Mouse (Mus musculus) splenic B cell, adult 2 months (primary cell): Measurements from ENCODE around the gene Dst.

Experiments
- DNase-seq: peaks from one replicate; pipeline ENCODE4 v3.0.0-alpha.2; 2011; ENCODE audit warnings: low read depth, low spot score
- H3K27me3 ChIP-seq: 2 replicates; pipeline ENCODE4 v1.6.1; 2012; ENCODE audit warnings: mild to moderate bottlenecking, low read length, moderate library complexity, mixed read lengths; ENCODE audit not compliant: control insufficient read depth, poor library complexity, insufficient read depth, severe bottlenecking
- H3K36me3 ChIP-seq: 2 replicates; pipeline ENCODE4 v1.6.1; 2012; ENCODE audit warnings: mild to moderate bottlenecking, low read length, moderate library complexity, mixed read lengths; ENCODE audit not compliant: control insufficient read depth, poor library complexity, insufficient read depth, severe bottlenecking

The Dst gene

DNA sequence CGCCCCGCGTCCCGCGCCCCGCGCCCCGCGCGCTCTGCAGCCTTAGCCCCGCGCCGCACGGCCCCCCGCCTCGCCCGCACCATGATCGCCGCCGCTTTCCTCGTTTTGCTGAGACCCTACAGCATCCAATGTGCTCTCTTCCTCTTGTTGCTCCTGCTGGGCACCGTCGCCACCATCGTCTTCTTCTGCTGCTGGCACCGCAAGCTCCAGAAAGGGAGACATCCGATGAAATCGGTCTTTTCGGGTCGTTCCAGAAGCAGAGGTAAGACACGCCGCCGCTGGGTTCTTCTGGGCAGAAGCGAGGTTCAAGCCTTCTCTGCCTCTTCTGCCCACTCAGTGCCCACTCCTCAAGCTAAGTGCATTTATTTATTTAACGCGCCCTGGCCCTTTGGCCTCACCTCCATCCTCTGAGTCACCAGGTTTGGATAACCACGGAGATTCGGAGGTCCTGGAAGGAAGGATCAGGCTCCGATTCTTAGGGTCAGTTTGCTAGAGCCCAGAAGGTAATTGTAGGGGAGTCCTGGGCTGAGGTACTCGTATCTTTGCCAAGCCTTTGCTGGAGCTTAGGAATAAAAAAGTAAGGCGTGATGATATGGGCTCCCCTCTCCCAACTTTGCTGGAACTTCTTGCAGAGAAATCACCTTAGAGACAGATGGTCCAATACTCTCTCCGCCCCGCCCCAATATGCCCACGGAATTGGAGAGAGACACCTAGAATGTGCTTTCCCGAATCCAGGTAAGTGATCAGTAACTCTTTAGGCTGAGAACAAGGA is at the start of gene Dst:
Gene Dst (plus strand): TSS at position 35 of the 772 bp plus-strand sequence.
- Histone ChIP-seq H3K36me3 (no peaks in the 10 kb centered on the region), H3K27me3 (no peaks in the 10 kb centered on the region; the same call in 1 of the 2 replicates)
- DNase-seq = no peak

DNA sequence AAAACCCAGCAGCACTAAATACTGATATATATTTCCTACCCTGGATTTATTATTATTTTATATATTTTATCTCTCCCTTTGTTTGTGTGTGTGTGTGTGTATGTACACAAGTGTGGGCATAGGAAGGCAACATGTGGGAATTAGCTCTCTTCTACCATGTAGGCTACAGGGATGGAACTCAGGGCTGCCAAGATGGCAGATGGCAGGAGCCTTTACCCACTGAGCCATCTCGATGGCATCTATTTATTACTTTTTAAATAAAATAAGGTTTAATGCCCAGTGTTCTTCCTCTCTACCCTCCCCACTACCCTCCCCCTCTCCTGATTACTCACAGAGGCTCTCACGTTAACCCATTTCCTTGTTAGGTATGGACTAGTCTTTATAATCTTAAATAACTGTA is 39.0 kb upstream of the Dst start:
- no peak for DNase-seq
- no peaks in the 10 kb centered on the region for H3K27me3 ChIP-seq
- no peaks in the 10 kb centered on the region for H3K36me3 ChIP-seq

DNA sequence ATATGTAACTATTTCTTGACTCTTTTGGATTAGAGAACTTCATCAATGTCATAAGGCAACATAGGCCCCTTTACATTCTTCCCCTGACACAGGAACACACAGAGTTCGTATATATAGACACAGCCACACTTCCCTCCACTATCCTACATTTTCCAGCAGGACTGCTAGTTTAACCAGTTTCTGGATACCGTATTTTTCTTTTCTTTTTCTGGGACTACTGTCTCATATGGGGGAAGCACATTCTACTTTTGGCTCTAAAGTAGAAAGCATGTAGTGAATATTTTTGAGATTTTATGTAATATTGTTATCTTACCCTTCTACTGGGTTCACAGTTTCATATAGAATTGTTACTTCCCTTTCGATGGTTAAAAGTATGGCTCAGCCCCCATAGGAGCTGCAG is 38.6 kb upstream of the Dst start:
- Histone ChIP-seq H3K27me3 (no peaks in the 10 kb centered on the region), H3K36me3 (no peaks in the 10 kb centered on the region)
- DNase-seq = no peak

DNA sequence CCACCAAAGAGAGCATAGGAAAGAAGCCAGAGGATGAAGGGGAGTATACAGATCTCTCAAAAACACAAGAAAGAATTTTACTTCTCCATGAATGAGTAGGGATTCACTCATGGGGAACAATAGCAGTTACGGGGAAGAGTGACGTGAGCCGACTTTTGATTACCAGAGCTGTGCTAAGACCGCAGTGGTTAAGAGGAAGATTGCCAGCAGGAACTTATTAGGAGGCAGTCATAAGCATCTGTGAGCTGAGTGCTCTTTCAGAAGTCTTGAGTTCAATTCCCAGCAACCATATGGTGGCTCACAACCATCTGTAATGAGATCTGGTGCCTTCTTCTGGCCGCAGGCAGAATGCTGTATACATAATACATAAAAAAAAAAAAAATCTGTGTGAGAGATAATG is 34.5 kb upstream of the Dst start:
- Histone ChIP-seq H3K27me3 (no peaks in the 10 kb centered on the region), H3K36me3 (no peaks in the 10 kb centered on the region)
- DNase-seq = no peak

DNA sequence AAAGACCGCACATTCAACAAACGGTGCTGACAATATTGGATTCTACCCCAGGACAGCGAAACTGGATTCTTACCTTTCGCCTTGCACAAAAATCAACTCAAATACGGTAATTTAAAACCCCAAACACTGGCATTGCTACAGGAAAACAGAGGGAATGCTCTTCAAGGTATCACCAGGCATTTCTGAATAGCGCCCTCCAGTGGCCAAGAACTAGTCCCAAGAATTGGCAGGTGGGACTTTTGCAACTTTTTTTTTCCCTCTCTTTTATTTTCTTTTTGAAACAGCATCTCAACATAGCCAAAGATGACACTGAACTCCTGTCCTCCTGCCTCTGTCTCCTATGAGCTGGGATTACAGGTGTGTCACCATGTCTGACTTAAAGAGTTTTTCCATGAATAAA is 32.3 kb upstream of the Dst start:
- Histone ChIP-seq H3K36me3 (no peaks in the 10 kb centered on the region), H3K27me3 (no peaks in the 10 kb centered on the region)
- DNase-seq = peak; percentile 22

DNA sequence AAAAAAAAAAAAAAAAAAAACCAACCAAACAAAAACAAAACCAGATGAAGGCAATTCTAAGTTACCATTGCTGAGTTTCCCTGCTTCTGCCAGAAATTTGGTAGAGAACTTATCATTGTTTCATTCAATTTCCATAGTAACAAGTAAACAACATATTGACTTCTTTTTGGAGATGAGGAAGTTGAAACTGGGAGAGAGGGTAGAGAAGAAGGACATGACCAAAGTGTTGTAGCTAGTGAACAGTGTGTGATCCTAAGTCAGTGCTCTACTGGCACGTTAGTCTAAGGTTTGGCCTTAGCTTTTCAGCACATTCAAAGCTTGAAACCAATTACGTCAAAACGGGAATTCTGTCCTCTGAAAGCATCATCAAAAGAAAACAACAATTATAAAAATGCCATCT is 31.6 kb upstream of the Dst start:
- H3K27me3 ChIP-seq = no peaks in the 10 kb centered on the region
- H3K36me3 ChIP-seq = no peaks in the 10 kb centered on the region

DNA sequence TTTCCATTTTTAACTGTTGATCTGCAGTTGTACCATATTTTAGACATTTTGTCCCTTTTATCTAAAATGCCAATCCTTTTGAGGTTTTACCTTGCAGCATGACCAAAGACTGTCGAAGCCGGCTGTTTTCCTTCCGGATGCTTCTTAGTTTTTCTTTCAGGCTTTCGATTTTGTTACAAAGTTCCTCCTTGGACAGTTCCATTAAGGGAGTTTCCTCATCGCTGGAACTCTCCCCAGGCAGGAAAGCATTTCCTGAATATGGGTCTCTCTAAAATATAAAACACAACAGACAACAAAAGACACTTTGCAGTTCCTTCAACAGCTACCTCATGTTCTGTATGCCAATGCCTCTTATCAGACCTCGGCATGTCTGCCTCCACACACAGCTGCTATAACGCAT is 29.9 kb upstream of the Dst start:
- Histone ChIP-seq H3K36me3 (no peaks in the 10 kb centered on the region), H3K27me3 (no peaks in the 10 kb centered on the region)
- DNase-seq = no peak

More for the DNA sequence above, 31.6 kb upstream of the Dst start:
- DNase-seq = peak; percentile 3

DNA sequence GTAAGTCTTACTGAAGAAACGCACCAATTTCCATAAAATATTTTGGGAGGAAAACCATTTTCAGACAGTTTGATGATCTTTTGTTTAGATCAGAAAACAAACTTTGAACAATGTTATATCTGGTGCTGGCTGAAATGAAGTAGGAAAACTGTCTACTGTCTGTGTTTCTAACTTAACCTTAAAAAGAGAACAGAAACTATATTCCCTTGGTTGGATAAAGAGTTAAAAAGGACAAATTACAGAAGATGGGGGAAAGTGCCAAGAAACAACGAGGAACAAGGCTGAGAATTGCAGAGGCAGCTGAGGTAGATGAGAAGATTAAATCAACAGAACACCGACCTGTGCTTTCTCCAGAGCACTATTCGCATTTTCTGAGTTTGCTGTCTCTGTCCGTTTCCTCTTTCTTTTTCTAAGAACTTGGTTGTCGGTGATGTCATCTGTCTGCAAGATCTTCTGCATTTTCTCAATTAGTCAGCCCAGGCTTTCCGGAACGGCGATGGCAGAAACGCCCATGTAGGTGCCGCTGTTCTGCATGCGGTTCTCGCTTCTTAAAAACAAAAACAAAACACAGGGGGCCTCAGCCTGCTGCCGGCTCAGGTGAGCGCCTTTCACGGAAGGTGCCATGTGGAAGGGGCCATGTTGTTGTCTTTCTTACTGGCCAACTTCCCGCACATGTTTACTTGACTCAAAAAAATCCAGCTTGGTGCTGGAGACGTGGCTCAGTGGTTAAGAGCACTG is 24.8 kb upstream of the Dst start:
- peak; percentile 75 for DNase-seq
- Histone ChIP-seq H3K27me3 (no peaks in the 10 kb centered on the region), H3K36me3 (no peaks in the 10 kb centered on the region)

DNA sequence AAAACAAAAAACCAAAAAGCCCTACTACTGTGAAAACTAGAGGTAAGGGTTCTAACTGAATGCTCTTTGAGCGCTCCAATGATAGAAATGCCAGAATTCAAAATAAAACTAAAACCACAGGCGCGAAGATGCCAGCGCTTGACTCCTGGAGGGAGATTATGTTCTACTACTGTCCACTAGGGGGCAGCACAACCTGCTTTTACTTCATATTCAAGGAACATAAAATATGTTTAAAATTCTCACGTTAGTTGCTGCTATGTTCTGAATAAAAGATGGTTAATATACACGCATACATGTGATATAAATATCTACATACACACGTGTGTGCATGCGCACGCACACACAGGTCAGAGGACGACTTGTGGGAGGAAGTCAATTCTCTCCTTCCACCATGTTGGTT is 15.2 kb upstream of the Dst start:
- Histone ChIP-seq H3K36me3 (no peaks in the 10 kb centered on the region), H3K27me3 (no peaks in the 10 kb centered on the region)
- peak; percentile 57 for DNase-seq

DNA sequence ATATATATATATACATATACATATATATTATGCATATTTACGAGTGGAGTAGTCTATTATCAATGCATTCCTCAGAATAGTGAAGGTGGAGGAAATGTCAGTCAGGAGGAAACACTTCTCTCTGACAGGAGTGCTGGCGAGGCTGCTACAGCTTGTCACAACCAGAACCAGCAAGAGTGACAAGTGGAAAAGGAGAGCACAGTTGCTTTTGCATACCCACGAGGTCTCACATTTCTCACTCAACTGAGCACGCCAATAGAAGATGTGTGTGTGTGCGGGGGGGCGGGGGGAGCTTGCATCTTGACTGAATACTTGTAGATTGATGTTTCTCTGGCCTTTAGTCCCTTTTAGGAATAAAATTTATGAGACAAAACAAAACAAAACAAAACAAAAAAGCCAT is 11.9 kb upstream of the Dst start:
- Histone ChIP-seq H3K27me3 (no peaks in the 10 kb centered on the region), H3K36me3 (no peaks in the 10 kb centered on the region)
- no peak for DNase-seq

DNA sequence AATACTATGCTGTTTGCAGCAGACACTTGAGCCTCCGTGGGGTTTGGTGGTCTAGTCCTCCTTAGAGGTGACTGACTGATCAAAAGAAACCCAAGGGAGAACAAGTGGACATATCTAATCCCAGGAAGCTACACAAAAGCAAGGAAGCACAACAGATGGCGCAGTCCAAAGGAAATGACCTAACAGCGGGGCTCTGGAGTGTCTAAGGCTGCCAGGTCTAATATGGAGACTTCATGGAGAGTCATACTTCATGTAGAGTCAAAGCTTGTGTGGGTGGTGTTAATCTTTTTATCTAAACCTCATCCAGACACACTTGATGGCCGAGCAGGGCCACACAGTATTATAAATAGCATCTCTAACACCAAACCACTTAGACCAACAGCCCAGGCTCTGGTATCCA is 11.4 kb upstream of the Dst start:
- DNase-seq = no peak
- Histone ChIP-seq H3K36me3 (no peaks in the 10 kb centered on the region), H3K27me3 (no peaks in the 10 kb centered on the region)

DNA sequence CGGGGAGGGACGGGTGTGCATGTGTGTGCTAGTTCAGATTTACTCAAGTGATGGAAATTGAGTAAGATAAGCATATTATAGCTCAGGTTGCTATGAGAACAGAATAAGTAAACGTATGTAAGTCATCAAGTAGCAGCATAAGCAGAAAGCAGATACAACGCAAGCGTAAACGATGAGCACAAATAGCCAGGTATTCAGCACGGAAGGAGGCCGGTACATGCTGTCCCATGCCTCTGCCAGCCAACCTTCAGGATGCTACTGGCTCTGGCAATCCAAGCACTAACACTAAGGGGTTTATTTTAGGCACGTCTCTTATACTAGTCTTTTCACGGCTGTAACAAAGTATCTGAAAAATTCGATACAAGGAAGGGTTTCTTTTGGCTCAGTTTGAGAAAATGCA is 10.6 kb upstream of the Dst start:
- Histone ChIP-seq H3K27me3 (no peaks in the 10 kb centered on the region), H3K36me3 (no peaks in the 10 kb centered on the region)
- DNase-seq = no peak

DNA sequence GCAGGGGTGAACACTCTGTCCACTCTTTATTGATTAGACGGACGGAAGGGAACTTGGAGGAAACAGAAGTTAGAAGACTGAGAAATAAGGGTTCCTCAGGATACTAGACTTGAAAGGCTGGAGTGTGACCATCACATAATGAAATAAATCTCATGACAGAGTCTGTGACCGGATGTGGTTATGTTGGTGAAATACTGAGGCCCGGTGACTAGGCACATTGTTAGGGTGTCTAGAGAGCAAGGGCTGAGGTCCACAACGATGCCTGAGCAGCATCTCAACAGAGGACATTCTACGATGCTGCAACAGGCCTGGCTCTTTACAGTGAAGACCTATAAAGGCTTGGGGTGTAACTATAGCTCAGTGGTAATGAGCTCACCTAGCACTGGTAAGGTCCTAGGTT is 9.7 kb upstream of the Dst start:
- Histone ChIP-seq H3K27me3 (no peaks in the 10 kb centered on the region), H3K36me3 (no peaks in the 10 kb centered on the region)
- DNase-seq = no peak

DNA sequence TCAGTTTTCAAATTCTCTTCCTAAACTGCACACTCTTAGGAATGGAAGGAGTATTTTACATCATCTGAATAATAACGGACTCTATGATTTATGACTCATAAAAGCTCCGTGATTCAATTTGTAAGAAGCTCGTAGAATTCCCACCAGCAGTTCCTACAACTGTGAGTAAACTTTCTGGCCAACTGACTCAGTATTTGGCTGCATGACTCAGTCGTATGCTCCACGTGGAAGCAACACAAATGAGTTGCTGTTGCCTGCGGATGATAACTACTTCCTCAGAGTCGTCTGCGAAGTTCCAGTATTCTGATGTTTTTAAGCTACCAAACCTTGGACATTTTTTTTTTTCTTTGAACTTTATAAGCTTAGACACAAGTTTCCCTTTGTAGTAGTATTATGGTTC is 7.8 kb upstream of the Dst start:
- no peaks in the 10 kb centered on the region for H3K36me3 ChIP-seq
- no peak for DNase-seq
- H3K27me3 ChIP-seq = no peaks in the 10 kb centered on the region

DNA sequence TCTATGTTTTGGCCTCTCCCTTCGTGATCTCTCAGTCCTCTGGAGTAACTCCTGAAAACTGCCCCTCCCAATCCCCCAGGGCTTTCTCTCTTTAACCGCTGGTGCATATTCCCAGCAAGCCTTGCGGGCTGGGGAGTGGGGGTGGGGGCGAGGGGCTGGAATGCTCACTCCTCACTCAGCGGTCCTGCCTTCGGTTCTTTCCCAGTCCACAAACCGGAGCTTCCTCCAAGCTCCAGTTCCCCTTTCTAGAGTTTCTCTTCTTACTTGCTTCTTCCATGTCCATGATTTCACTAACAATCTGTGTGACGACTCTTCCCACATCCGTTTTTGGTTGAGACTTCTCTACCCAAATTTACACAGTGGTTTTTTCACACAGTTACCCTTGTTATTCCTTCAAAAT is 4.4 kb upstream of the Dst start:
- Histone ChIP-seq H3K27me3 (no peaks in the 10 kb centered on the region; the same call in 1 of the 2 replicates), H3K36me3 (no peaks in the 10 kb centered on the region)
- DNase-seq = no peak
